Mouse (Mus musculus) forebrain, embryonic 12.5 days (tissue): ENCODE results near the gene Isoc2a. TPM values are rescaled to one million over a fixed set of nuclear protein-coding genes. Genes with fewer than 3 reads are reported as not detected.

Experiments
- ATAC-seq: fragments of 200-750 bp; cut with Nextera tagmentation; 2 replicates; pipeline ENCODE4 v1.8.0; 2017; ENCODE audit warnings: moderate TSS enrichment; ENCODE audit not compliant: low FRiP score
- H3K27ac ChIP-seq: fragments of 300-500 bp; sonication (generic); 2 replicates; pipeline ENCODE4 v1.5.1; 2016; ENCODE audit warnings: mild to moderate bottlenecking
- H3K27me3 ChIP-seq: fragments of 300-500 bp; sonication (generic); 2 replicates; pipeline ENCODE4 v1.6.1; 2016; ENCODE audit warnings: mild to moderate bottlenecking
- H3K36me3 ChIP-seq: fragments of 300-500 bp; sonication (generic); replicated peaks from 2 replicates; pipeline ENCODE4 v1.6.1; 2016; ENCODE audit warnings: mild to moderate bottlenecking
- H3K4me1 ChIP-seq: fragments of 300-500 bp; sonication (generic); 2 replicates; pipeline ENCODE4 v1.6.1; 2016
- H3K4me2 ChIP-seq: fragments of 300-500 bp; sonication (generic); 2 replicates; pipeline ENCODE4 v1.6.1; 2016; ENCODE audit warnings: mild to moderate bottlenecking, moderate library complexity
- H3K4me3 ChIP-seq: fragments of 300-500 bp; sonication (generic); replicated peaks from 2 replicates; pipeline ENCODE4 v1.5.1; 2016; ENCODE audit warnings: mild to moderate bottlenecking
- H3K9ac ChIP-seq: fragments of 300-500 bp; sonication (generic); 2 replicates; pipeline ENCODE4 v1.6.1; 2016; ENCODE audit warnings: mild to moderate bottlenecking
- H3K9me3 ChIP-seq: fragments of 300-500 bp; sonication (generic); 2 replicates; pipeline ENCODE4 v1.6.1; 2016
- WGBS: fragments of 180-500 bp; shearing (Covaris S2); methylation state at CpG from one replicate; pipeline ENCODE4 v1.1.7; 2016; 5-methylcytosine and 5-hydroxymethylcytosine counted together
- polyA plus RNA-seq: library from polyadenylated mRNA; unstranded; fragments of >200 nt; fragmentation: Nextera tagmentation; extraction: Ambion mirVana; gene quantifications from 2 replicates; pipeline ENCODE4 v1.2.1, GENCODE M21; 2016

The Isoc2a gene
- polyA plus RNA-seq, 1 experiment from 2014 or later = 0.89 TPM

GRCm38 (mm10) chr7:4901171-4901570 lies 24.2 kb downstream of the Isoc2a start:
- 41% methylated on average over 8 of the region's 8 CpGs for WGBS
- Histone ChIP-seq H3K9ac (no peak overlapping the region), H3K27ac (no peak overlapping the region), H3K4me1 (peaks cover 12% of the 10 kb centered on the region), H3K27me3 (peaks cover 17% of the 10 kb centered on the region), H3K4me2 (no peak overlapping the region), H3K9me3 (peaks cover 5% of the 10 kb centered on the region), H3K4me3 (no peak overlapping the region), H3K36me3 (no peaks in the 10 kb centered on the region)
- no peak for ATAC-seq

DNA sequence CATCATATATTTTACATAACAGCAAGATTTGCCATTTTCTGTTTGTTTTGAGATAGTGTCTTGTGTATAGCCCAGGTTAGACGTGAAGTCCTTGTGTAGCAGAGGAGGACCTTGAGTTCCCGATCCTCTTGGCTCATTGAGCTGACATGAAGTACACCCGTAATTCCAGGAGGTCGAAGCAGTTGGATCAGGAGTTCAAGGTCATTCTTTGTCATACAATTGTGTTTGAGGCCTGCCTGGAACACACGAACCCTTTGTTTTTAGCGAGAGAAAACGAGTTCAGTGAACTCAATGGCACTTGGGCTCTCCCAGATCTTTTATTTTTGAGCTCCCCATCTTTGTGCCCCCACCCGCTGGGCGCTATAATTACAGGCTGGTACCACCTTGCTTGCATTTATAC lies 25.5 kb downstream of the Isoc2a start:
- Histone ChIP-seq H3K9me3 (peaks cover 5% of the 10 kb centered on the region), H3K9ac (no peak overlapping the region), H3K4me1 (peaks cover 19% of the 10 kb centered on the region), H3K36me3 (no peaks in the 10 kb centered on the region), H3K27ac (no peak overlapping the region), H3K4me2 (no peak overlapping the region), H3K4me3 (no peak overlapping the region), H3K27me3 (peaks cover 17% of the 10 kb centered on the region)
- 65% methylated on average over 9 of the region's 9 CpGs for WGBS
- ATAC-seq = no peak

GRCm38 (mm10) chr7:4906466-4906950 lies 29.6 kb downstream of the Isoc2a start, which contains the start of gene Gm36210:
TSS of gene Gm36210 (minus strand) at chr7:4906516.
- peak; percentile 30; the same call in 1 of the 2 replicates for ATAC-seq

DNA sequence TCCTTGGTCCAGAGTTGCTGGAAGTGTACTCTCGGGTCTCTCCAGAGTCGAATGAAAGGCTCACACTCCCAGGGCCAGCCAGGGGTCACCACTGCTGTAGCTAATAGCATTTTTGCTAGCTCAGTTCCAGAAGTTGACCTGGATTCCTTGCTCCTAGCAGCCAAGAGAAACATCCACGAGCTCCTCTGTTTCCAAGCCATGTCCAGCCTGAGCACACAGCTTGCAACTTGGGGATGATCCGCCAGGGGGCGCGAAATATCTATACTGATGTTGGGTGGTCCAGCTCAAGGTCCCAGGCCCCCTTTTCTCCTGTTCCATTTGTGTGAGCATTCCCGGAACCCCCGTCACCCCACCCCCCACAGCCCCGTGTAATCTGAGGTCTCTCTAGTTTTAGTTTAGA lies 34.6 kb downstream of the Isoc2a start:
- H3K27me3 ChIP-seq = 0 out of 2 replicates have a peak, but pooled peaks cover 3% of the 10 kb centered on the region
- no peak overlapping the region for H3K9ac ChIP-seq
- H3K4me3 ChIP-seq = no peak overlapping the region
- H3K4me2 ChIP-seq = no peak overlapping the region
- no peak for ATAC-seq
- peaks cover 17% of the 10 kb centered on the region for H3K4me1 ChIP-seq
- no peak overlapping the region for H3K27ac ChIP-seq
- WGBS = 27% methylated on average over 9 of the region's 9 CpGs
- H3K36me3 ChIP-seq = no peaks in the 10 kb centered on the region
- no peaks in the 10 kb centered on the region for H3K9me3 ChIP-seq

More at GRCm38 (mm10) chr7:4906466-4906950, 29.6 kb downstream of the Isoc2a start, which contains the start of gene Gm36210:
- peaks cover 7% of the 10 kb centered on the region; the same call in 1 of the 2 replicates for H3K4me1 ChIP-seq
- 9% methylated on average over 10 of the region's 10 CpGs for WGBS
- H3K9me3 ChIP-seq = no peaks in the 10 kb centered on the region
- H3K27me3 ChIP-seq = 0 out of 2 replicates have a peak, but pooled peaks cover 3% of the 10 kb centered on the region
- H3K36me3 ChIP-seq = no peaks in the 10 kb centered on the region
- peak within 1 kb of the TSS; percentile 2; the same call in 1 of the 2 replicates for H3K4me2 ChIP-seq
- 0 out of 2 replicates have a peak within 1 kb of the TSS, but pooled peaks have one; percentile 47 for H3K27ac ChIP-seq
- H3K9ac ChIP-seq = peak within 1 kb of the TSS; percentile 13; the same call in 1 of the 2 replicates
- no peak within 1 kb of the TSS for H3K4me3 ChIP-seq

- Histone ChIP-seq H3K9ac (no peak overlapping the region), H3K27ac (no peak overlapping the region), H3K4me3 (no peak overlapping the region), H3K27me3 (0 out of 2 replicates have a peak, but pooled peaks cover 3% of the 10 kb centered on the region), H3K4me2 (no peak overlapping the region), H3K9me3 (no peaks in the 10 kb centered on the region), H3K4me1 (peaks cover 20% of the 10 kb centered on the region), H3K36me3 (0 out of 2 replicates have a peak, but pooled peaks cover 1% of the 10 kb centered on the region)
- no peak for ATAC-seq
- 64% methylated on average over 5 of the region's 5 CpGs for WGBS
Measured at GRCm38 (mm10) chr7:4912248-4912647, 35.3 kb downstream of the Isoc2a start.

- under 1% methylated on average over 46 of the region's 56 CpGs for WGBS
- Histone ChIP-seq H3K9ac (peak within 1 kb of the TSS; percentile 81), H3K4me1 (peaks cover 22% of the 10 kb centered on the region), H3K4me2 (peak within 1 kb of the TSS; percentile 86), H3K27me3 (no peaks in the 10 kb centered on the region), H3K36me3 (peaks cover 30% of the 10 kb centered on the region), H3K27ac (peak within 1 kb of the TSS; percentile 97), H3K4me3 (peak within 1 kb of the TSS; percentile 65), H3K9me3 (no peaks in the 10 kb centered on the region)
- peak; percentile 93 for ATAC-seq
Measured at GRCm38 (mm10) chr7:4915007-4915665, 38.2 kb downstream of the Isoc2a start, which contains the start of gene Zfp628. TSS of gene Zfp628 (plus strand) at chr7:4915217.

DNA sequence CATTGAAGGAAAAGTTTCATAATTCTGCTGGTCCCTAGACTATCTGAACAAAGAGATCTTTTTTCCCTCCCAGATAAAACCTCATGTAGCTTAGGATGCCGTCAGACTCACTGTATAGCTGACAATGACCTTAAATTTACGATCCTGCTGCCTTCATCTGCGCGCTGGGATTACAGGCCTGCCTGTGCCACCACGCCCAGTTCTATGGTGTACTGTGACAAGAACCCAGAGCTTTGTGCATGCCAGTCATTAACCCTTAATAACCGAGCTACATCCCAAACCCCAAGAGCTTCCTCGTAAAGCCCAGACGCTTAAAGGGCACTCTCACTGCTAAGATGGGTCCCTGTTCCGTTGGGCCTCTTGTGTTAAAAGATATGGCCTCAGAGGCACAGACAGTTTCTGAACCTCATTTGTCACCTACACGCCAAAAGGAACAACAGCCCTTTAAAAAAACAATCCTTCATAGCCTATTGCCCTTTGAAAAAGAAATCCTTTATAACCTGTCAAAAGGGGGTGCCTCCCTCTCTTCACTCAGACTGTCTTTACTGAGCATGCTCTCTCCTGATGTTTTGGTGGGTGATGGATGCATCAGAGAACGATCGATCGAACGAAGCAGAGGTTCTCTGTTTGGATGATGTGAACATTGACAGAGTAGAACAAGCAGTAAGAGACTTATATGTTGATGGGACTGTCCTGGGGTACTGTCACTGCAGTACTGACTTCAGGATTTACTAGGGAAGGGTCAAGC lies 38.9 kb downstream of the Isoc2a start:
- Histone ChIP-seq H3K36me3 (peaks cover 37% of the 10 kb centered on the region), H3K4me3 (peak overlapping the region; percentile 65), H3K4me2 (peak overlapping the region; percentile 86), H3K4me1 (peaks cover 25% of the 10 kb centered on the region), H3K9me3 (no peaks in the 10 kb centered on the region), H3K27ac (peak overlapping the region; percentile 97), H3K27me3 (no peaks in the 10 kb centered on the region), H3K9ac (peak overlapping the region; percentile 81)
- ATAC-seq = peak; percentile 43
- 21% methylated on average over 14 of the region's 14 CpGs for WGBS

GRCm38 (mm10) chr7:4917494-4917893 lies 40.5 kb downstream of the Isoc2a start:
- Histone ChIP-seq H3K4me3 (no peak overlapping the region), H3K27me3 (no peaks in the 10 kb centered on the region), H3K9me3 (no peaks in the 10 kb centered on the region), H3K27ac (no peak overlapping the region), H3K4me2 (no peak overlapping the region), H3K9ac (no peak overlapping the region), H3K4me1 (peaks cover 40% of the 10 kb centered on the region), H3K36me3 (peaks cover 43% of the 10 kb centered on the region)
- ATAC-seq = no peak
- WGBS = 89% methylated on average over 2 of the region's 2 CpGs

- no peak overlapping the region for H3K4me3 ChIP-seq
- 93% methylated on average over 15 of the region's 15 CpGs for WGBS
- peaks cover 50% of the 10 kb centered on the region for H3K4me1 ChIP-seq
- no peak overlapping the region for H3K9ac ChIP-seq
- no peak overlapping the region for H3K27ac ChIP-seq
- H3K36me3 ChIP-seq = peaks cover 43% of the 10 kb centered on the region
- no peaks in the 10 kb centered on the region for H3K27me3 ChIP-seq
- no peak for ATAC-seq
- H3K4me2 ChIP-seq = no peak overlapping the region
- H3K9me3 ChIP-seq = no peaks in the 10 kb centered on the region
Measured at GRCm38 (mm10) chr7:4918681-4919080, 41.7 kb downstream of the Isoc2a start.

GRCm38 (mm10) chr7:4919096-4919495 lies 42.1 kb downstream of the Isoc2a start:
- H3K27ac ChIP-seq = no peak overlapping the region
- no peaks in the 10 kb centered on the region for H3K27me3 ChIP-seq
- 82% methylated on average over 17 of the region's 21 CpGs for WGBS
- no peak for ATAC-seq
- H3K9ac ChIP-seq = no peak overlapping the region
- peaks cover 43% of the 10 kb centered on the region for H3K36me3 ChIP-seq
- no peaks in the 10 kb centered on the region for H3K9me3 ChIP-seq
- H3K4me2 ChIP-seq = no peak overlapping the region
- peaks cover 55% of the 10 kb centered on the region for H3K4me1 ChIP-seq
- H3K4me3 ChIP-seq = no peak overlapping the region

GRCm38 (mm10) chr7:4919971-4920370 lies 43.0 kb downstream of the Isoc2a start:
- no peak for ATAC-seq
- Histone ChIP-seq H3K27me3 (no peaks in the 10 kb centered on the region), H3K9ac (no peak overlapping the region), H3K36me3 (peaks cover 43% of the 10 kb centered on the region), H3K4me3 (no peak overlapping the region), H3K9me3 (no peaks in the 10 kb centered on the region), H3K4me1 (peaks cover 60% of the 10 kb centered on the region), H3K27ac (no peak overlapping the region), H3K4me2 (no peak overlapping the region)
- 87% methylated on average over 21 of the region's 21 CpGs for WGBS

- no peak overlapping the region for H3K9ac ChIP-seq
- peaks cover 65% of the 10 kb centered on the region for H3K4me1 ChIP-seq
- H3K27me3 ChIP-seq = no peaks in the 10 kb centered on the region
- H3K27ac ChIP-seq = peak overlapping the region; percentile 99
- ATAC-seq = no peak
- no peak overlapping the region for H3K4me2 ChIP-seq
- no peak overlapping the region for H3K4me3 ChIP-seq
- no peaks in the 10 kb centered on the region for H3K9me3 ChIP-seq
- peaks cover 43% of the 10 kb centered on the region for H3K36me3 ChIP-seq
- 88% methylated on average over 19 of the region's 19 CpGs for WGBS
Measured at GRCm38 (mm10) chr7:4920496-4920895, 43.5 kb downstream of the Isoc2a start.
